Mouse (Mus musculus) kidney, adult 18-20 months (tissue): Measurements from ENCODE around the gene Brd7.

ENCODE experiments used
- DNase-seq: peaks from one replicate; pipeline ENCODE4 v3.0.0; 2021

Brd7 gene

GRCm38 (mm10) chr8:88361708-88362428 is at the start of gene Brd7:
Gene Brd7, minus strand, starts transcription at chr8:88362194.
- DNase-seq: peak; percentile 89

DNA sequence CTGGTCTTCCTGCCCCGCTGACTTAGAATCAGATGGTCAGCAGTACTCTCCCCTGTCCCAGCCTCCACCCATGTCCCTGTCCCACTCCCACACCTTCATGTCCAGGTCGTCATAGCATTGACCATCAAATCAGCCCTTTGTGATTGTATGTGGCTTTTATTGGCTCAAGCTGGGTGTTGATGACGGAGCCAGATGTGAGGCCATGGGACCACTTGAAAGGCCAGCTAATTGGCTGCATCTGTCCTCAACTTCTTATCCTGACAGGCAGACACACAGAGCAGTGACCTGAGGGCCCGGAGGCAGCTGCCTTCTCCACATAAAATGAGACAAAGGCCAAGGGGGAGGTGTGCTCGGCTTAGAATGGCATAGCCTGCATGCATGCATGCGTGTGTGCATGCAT is 49.5 kb upstream of the Brd7 start:
- no peak for DNase-seq

DNA sequence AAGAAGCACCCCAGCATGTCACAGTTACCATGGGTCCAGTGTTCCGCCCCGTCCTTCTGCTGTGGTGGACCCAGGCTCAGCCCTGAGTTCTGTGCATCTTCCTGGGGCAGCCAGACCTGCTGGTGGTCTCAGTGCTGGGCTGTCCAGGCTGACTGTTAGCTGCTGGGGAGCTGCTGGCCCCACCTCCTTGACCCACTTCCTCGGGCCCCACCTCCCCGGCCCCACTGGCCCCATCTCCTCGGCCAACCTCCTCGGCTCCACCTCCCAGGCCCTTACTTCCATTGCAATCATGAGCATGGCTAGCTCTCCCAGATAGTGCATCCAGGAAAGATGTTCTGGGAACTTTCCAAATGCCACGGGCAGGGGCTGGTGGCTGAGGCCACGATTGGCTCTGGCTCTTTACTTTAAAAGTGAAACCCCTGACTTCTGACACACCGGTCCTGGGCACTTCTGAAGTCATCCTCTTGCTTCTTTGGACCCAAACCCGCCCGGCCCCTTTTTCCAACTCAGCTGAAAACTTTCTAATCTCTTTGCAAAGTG is 47.5 kb upstream of the Brd7 start:
- no peak for DNase-seq

DNA sequence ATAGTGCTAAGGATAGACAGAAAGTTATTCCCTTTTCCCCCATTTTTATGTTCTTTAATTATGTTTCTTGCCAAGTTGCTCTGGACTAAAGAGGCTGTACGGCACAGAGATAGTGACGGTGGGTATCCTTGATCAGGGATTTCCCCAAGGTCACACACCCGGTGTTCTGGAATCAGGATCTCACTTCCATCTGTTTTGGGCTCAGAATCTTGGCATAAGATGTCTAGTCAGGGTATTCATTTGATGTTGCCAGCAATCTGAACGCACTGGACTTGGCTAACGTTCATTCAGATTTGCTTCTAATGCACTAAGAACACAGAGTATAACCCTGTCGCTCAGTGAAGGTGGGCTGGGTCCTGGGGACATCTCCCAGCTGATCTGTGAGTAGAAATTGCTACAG is 45.7 kb upstream of the Brd7 start:
- no peak for DNase-seq

DNA sequence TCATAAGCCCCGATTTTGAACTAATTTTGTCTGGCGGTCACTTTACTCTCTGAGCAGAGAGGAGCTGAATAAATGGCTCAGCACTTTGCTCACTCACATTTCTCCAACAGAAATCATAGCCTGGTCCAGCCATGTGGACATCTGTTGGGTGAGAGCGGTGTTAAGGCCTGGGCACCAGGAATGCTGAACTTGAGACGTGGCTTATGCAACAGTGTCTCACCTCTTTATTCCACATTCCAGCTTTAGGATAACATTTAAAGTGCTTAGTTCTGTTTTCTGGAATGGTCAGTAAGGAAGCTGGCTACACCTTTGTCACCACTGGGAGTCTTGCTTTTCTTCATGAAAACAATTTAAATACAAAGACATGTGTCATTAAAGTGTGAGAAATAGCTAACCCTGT is 36.1 kb upstream of the Brd7 start:
- DNase-seq: no peak

DNA sequence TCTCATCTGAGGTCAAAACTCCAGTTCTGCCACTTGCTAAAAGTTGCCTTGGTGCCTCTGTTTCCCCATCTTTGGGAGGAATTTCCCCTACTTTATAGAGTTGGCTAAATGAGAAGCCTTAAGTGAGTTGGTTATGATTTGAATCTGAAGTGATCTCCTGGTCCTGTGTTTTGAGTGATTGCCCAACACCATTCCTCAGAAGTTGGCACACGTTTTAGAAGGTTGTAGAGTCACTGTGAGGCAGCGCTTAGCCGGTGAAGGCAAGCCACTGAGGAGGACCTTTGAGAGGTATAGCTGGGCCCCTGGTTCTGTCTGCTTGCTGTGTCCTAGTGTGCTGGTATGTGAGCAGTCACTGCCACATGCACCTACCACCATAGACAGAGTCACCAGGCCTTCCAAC is 31.3 kb upstream of the Brd7 start:
- DNase-seq: no peak

- peak; percentile 29 for DNase-seq
These were observed 28.8 kb upstream of the Brd7 start for GRCm38 (mm10) chr8:88390749-88391148.

- DNase-seq: no peak
These were observed 26.8 kb upstream of the Brd7 start for GRCm38 (mm10) chr8:88388691-88389239.

DNA sequence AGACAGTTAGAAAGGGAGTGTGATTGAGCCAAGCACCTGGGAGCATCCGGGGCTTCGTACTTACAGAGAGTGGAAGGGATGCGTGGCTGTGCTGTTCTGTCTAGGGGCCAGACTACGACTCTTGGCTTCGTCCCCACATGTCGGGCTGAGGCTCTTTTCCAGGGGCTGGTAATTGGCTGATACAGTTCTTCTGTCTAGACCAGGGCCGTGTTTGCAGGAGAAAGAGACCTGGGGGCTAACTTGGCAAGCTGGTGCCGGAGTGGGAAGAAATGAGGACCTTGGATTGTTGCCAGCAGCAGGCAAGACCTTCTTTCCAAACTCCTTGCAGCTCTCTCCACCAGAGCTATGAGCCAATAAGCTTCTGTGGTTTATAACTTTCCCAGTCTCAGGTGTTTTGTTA is 25.9 kb upstream of the Brd7 start:
- no peak for DNase-seq

- no peak for DNase-seq
These were observed 21.2 kb upstream of the Brd7 start for GRCm38 (mm10) chr8:88383164-88383556.

GRCm38 (mm10) chr8:88382311-88383163 is 20.5 kb upstream of the Brd7 start:
- DNase-seq: no peak

DNA sequence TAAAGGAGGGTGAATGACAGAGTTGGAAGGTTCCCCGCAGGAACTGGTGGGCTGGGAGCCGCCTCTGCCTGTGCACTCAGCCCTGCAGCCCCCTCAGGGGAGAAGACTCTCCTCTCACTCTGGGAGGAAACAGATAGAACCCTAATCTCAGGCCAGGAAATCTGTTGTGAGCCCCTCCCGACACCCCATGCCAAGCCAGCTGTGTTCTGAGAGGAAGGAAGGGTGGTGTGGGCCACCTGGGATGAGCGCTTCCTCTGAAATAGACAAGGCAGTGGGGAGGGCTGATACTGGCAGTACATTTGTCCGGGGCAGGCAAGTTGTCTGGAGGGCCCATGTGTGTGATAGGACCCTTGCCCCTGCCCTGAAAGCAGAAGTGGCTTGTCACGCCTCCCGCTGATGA is 18.5 kb upstream of the Brd7 start:
- DNase-seq: no peak

DNA sequence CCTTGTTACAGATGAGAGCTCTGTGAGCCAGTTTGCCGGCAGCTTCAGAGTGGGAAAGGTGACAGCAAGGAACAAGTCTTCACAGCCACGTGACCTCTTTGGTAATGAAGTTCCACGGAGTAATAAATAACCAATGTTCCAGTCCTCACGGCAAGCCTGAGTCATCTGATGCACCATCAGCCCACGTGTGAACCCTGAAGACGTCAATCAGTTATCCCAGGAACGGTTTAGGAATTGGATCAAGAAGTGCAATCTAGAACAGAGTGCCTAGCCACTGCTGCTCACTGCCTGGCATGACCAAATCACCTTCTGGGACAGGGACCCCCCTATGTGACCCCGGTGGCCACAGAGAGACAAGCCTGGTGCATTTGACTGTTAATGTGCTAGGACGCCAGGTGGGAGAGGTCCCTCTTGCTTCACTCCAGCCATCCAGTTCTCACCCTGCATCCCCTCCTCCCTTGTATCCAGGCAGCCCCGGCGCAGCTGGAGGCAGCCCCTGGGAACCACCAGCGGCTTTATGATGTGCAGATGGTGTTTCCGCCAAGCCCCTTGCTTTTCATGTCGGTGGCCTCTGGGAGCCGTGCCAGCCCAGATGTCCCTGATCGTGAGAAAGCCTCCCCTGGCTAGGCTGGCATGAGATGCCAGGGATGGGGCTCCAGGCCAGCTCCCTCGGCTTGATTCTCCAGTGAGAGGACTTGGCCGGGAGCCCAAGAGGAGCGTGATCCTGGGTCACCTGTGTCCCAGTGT is 15.0 kb upstream of the Brd7 start:
- DNase-seq: peak; percentile 16

GRCm38 (mm10) chr8:88371522-88371921 is 9.5 kb upstream of the Brd7 start:
- no peak for DNase-seq

DNA sequence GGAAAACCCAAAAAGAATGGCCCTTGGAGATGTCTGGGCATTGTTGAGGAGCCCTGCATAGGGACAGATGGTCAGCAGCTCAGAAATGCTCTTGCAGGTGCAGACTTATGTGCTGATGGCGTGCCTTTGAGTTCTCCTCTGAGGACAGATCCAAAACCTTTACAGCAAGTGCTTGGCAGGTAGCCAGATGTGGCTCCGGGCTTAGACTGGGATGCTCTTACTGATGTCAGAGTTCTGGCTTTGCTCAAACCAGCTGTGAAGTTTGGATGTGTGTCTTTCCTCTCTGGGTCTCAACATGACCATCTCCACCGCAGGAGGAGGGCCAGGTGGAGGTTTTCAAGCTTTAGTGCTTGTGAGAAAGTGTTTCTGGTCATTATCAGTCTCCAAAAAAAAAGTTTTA is 7.8 kb upstream of the Brd7 start:
- DNase-seq: no peak

DNA sequence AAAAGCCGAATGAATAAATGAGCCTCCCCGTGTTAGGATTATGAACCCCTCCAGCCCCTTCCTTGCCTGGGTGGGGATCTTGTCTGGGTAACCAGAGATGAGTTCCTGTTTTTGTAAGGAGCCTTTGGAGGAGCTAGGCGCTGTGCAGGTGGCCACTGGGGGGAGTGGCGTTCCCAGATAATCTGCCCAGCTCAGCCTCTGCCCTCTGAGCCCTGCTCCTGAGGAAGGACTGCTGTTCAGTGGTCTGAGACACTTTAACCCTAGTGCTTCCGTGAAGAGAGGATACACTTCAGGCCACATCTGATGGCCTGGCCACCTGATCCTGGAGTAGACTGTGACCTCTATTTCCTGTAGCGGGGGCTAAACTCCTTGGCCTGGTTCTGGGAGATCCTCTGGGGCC is 7.2 kb upstream of the Brd7 start:
- peak; percentile 35 for DNase-seq

DNA sequence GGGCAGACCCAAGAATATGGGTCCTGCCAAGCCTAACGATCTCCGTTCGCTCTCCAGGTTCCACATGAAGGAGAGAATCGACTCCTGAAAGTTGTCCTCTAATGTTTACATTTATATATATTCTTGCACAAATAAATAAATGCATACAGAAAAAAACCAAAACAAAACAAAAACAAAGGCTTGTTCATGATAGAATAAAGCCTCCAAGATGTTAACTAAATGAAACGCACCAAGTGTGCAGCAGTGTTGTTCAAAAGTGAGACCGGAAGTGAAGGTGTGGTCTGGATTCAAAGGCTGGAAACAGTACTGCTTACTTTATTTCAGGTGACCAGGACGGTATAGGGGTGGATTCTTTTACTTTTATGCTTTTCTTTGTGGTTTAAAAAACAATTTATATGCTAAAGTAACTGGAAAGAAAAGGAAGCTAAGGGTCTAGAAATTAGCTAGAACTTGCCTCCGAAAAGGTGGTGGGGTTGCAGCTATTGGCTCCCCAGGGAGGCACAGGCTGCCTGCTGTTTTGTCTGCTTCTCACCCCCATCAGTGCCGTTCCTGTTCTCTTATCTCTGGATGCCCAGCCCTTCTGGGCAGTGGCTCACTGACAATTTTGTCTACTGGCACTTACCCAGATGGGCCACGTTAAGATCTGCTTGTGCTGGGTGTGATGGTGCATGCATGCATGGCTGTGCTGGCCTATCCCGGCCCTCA is 604 bp upstream of the Brd7 start:
- no peak for DNase-seq

DNA sequence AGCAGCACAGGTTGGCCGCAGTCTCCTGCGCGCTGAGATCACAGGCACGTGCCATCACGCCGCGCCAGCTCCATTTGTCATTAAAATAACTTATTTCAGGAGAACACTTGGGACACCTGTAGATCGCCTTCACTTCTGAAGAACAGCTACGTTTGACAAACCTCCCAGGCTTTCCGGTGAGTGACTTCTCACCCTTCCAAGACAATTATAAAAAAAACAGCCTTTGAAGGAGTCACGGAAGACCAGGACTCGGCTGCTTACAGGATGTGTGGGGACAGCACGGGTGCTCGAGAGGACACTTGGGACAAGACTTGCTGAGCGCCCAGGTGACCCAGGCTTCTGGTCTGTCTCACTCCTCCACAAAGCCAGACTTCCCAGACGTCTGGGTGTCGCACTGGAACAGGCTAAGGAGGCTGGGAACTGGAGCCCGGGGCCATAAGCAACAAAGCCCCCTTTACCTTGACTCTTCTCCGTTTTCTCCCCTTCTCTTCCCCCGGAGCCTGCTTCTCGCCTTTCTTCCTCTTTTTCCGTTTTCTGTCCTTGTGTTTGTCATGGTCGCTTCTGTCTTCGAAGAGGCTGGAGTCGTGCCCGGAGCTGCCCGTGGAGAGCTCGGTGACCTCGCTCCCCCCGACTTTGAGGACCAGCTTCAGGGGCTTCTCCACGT is 818 bp downstream of the Brd7 start:
- peak; percentile 46 for DNase-seq

GRCm38 (mm10) chr8:88359959-88360358 is 2.0 kb downstream of the Brd7 start:
- no peak for DNase-seq

GRCm38 (mm10) chr8:88357946-88358345 is 4.0 kb downstream of the Brd7 start:
- no peak for DNase-seq

GRCm38 (mm10) chr8:88357226-88357933 is 4.6 kb downstream of the Brd7 start:
- no peak for DNase-seq
